Mouse (Mus musculus) left cerebral cortex, postnatal 25 days (tissue): Measurements from ENCODE around the gene Igf2bp3. TPM values are rescaled to one million over a fixed set of nuclear protein-coding genes. Genes with fewer than 3 reads are reported as not detected.

Experiments used
- DNase-seq, 2 experiments: peaks; one replicate each; pipeline ENCODE4 v3.0.0; 2022; ENCODE audit warnings: low spot score in 2 of 2, mixed read lengths in 1 of 2
- intact Hi-C: fragments of 180-260 bp; cut with DNase I; formaldehyde crosslinking; loops from one replicate; pipeline ENCODE4 v1.15.1; 2025
- total RNA-seq, 2 experiments: library from RNA; stranded (reverse); gene quantifications; 2 replicates each; pipeline ENCODE4 v1.2.3; 2021

Igf2bp3 gene
- total RNA-seq, 2 experiments from 2014 or later = 0.16 TPM; not detected in 1

- intact Hi-C loops = no loop called here
- DNase-seq = no peak
Measured at GRCm38 (mm10) chr6:49149202-49149930, 65.4 kb downstream of the Igf2bp3 start.

GRCm38 (mm10) chr6:49148781-49149180 lies 66.0 kb downstream of the Igf2bp3 start:
- intact Hi-C loops = no loop called here
- DNase-seq = no peak

- DNase-seq = no peak
- intact Hi-C loops = no loop called here
Measured at GRCm38 (mm10) chr6:49148368-49148767, 66.4 kb downstream of the Igf2bp3 start.

GRCm38 (mm10) chr6:49146461-49146860 lies 68.3 kb downstream of the Igf2bp3 start:
- intact Hi-C loops = no loop called here

GRCm38 (mm10) chr6:49142428-49142827 lies 72.3 kb downstream of the Igf2bp3 start:
- intact Hi-C loops = no loop called here
- no peak for DNase-seq

More at GRCm38 (mm10) chr6:49146461-49146860, 68.3 kb downstream of the Igf2bp3 start:
- DNase-seq = no peak

- intact Hi-C loops = no loop called here
- no peak for DNase-seq
Measured at GRCm38 (mm10) chr6:49141125-49141524, 73.6 kb downstream of the Igf2bp3 start.

GRCm38 (mm10) chr6:49138159-49139051 lies 76.4 kb downstream of the Igf2bp3 start:
- DNase-seq = no peak
- intact Hi-C loops = no loop called here

- intact Hi-C loops = no loop called here
- DNase-seq = no peak
Measured at GRCm38 (mm10) chr6:49136739-49137138, 78.0 kb downstream of the Igf2bp3 start.

GRCm38 (mm10) chr6:49132352-49133090 lies 82.2 kb downstream of the Igf2bp3 start:
- no peak for DNase-seq
- intact Hi-C loops = no loop called here

GRCm38 (mm10) chr6:49131855-49132254 lies 82.9 kb downstream of the Igf2bp3 start:
- DNase-seq = no peak
- intact Hi-C loops = no loop called here

- intact Hi-C loops = no loop called here
- no peak for DNase-seq
Measured at GRCm38 (mm10) chr6:49130328-49130727, 84.4 kb downstream of the Igf2bp3 start.

GRCm38 (mm10) chr6:49120370-49120769 lies 94.4 kb downstream of the Igf2bp3 start:
- intact Hi-C loops = no loop called here
- no peak for DNase-seq

- no peak for DNase-seq
- intact Hi-C loops = no loop called here
Measured at GRCm38 (mm10) chr6:49119462-49120135, 95.2 kb downstream of the Igf2bp3 start.

- no peak for DNase-seq
- intact Hi-C loops = no loop called here
Measured at GRCm38 (mm10) chr6:49118446-49118845, 96.3 kb downstream of the Igf2bp3 start.

- DNase-seq = no peak
- intact Hi-C loops = no loop called here
Measured at GRCm38 (mm10) chr6:49116241-49116640, 98.5 kb downstream of the Igf2bp3 start.

- DNase-seq = no peak
- intact Hi-C loops = no loop called here
Measured at GRCm38 (mm10) chr6:49115550-49115949, 99.2 kb downstream of the Igf2bp3 start.

- DNase-seq = no peak
Measured at GRCm38 (mm10) chr6:49114457-49114856, 100.3 kb downstream of the Igf2bp3 start.

GRCm38 (mm10) chr6:49113895-49114294 lies 100.9 kb downstream of the Igf2bp3 start:
- DNase-seq = no peak

More at GRCm38 (mm10) chr6:49114457-49114856, 100.3 kb downstream of the Igf2bp3 start:
- intact Hi-C loops = no loop called here

GRCm38 (mm10) chr6:49109196-49109595 lies 105.6 kb downstream of the Igf2bp3 start:
- no peak for DNase-seq
- intact Hi-C loops = no loop called here

More at GRCm38 (mm10) chr6:49113895-49114294, 100.9 kb downstream of the Igf2bp3 start:
- intact Hi-C loops = no loop called here
